Mouse (Mus musculus): ENCODE measurements around the gene Shisa6. TPM values are rescaled to one million over a fixed set of nuclear protein-coding genes. Genes with fewer than 3 reads are reported as not detected.

Gene Shisa6
- polyA plus RNA-seq, 2 experiments = 0.59 to 1.1 TPM

DNA sequence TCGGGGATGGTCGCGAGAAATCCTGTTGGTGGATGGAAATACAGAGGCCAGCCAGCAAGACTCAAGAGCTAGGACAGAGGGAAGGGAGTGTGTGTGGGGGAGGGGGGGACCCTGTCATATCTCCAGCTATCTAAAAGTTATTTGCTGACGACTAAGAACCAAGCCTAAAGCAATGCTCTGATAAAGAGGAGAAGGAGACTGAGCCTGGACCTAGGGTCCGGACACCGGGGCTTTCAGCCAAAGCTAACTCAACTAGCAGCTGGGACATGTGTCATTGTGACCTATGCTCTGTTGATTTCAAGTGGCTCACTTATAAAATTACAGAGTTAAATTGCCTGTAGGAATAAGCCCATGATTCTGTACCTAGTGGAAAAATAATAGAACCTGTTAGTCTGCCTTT is 6.4 kb downstream of the Shisa6 start:
- WGBS = 87% methylated on average over 6 of the region's 6 CpGs
- H3K27ac ChIP-seq (replicated peaks; ENCODE audit: low read depth, low read length) = no peak overlapping the region
- no peaks in the 10 kb centered on the region for H3K4me1 ChIP-seq (ENCODE audit: control insufficient read depth, insufficient read depth, low read length)
- DNase-seq (ENCODE audit: low spot score) (no peak), ATAC-seq (ENCODE audit: low FRiP score, low read depth) (no peak)
- H3K4me3 ChIP-seq (replicated peaks; ENCODE audit: low read length) = no peak overlapping the region
- no peak overlapping the region for H3K9ac ChIP-seq (ENCODE audit: low read depth, low read length, severe bottlenecking)
- peaks cover 29% of the 10 kb centered on the region for H3K27me3 ChIP-seq (ENCODE audit: control insufficient read depth, insufficient read depth, low read length)
- no peaks in the 10 kb centered on the region for H3K36me3 ChIP-seq (ENCODE audit: control insufficient read depth, insufficient read depth, low read length)
- no peak overlapping the region for H3K4me2 ChIP-seq (replicated peaks; ENCODE audit: low read depth, low read length, severe bottlenecking)
- no peak for TF ChIP-seq POLR2A (IDR thresholded peaks at IDR 0.05; ENCODE audit: borderline replicate concordance, extremely low read depth, insufficient read depth, insufficient read length)
- H3K9me3 ChIP-seq (ENCODE audit: control insufficient read depth, low read length) = no peaks in the 10 kb centered on the region

- DNase-seq (ENCODE audit: low spot score) = no peak
- Histone ChIP-seq H3K4me2 (replicated peaks; ENCODE audit: low read depth, low read length, severe bottlenecking) (no peak overlapping the region), H3K9me3 (ENCODE audit: control insufficient read depth, low read length) (no peaks in the 10 kb centered on the region), H3K36me3 (ENCODE audit: control insufficient read depth, insufficient read depth, low read length) (no peaks in the 10 kb centered on the region), H3K27ac (replicated peaks; ENCODE audit: low read depth, low read length) (no peak overlapping the region), H3K27me3 (ENCODE audit: control insufficient read depth, insufficient read depth, low read length) (no peaks in the 10 kb centered on the region), H3K9ac (ENCODE audit: low read depth, low read length, severe bottlenecking) (no peak overlapping the region), H3K4me1 (ENCODE audit: control insufficient read depth, insufficient read depth, low read length) (no peaks in the 10 kb centered on the region), H3K4me3 (replicated peaks; ENCODE audit: low read length) (no peak overlapping the region)
- WGBS = 73% methylated on average over 5 of the region's 5 CpGs
- ATAC-seq (ENCODE audit: low FRiP score, low read depth) = no peak
- TF ChIP-seq POLR2A (IDR thresholded peaks at IDR 0.05; ENCODE audit: borderline replicate concordance, extremely low read depth, insufficient read depth, insufficient read length) = no peak
Measured at GRCm38 (mm10) chr11:66514346-66514745, 11.4 kb downstream of the Shisa6 start.

- Histone ChIP-seq H3K4me1 (ENCODE audit: control insufficient read depth, insufficient read depth, low read length) (peaks cover 5% of the 10 kb centered on the region; the same call in 1 of the 2 replicates), H3K27ac (replicated peaks; ENCODE audit: low read depth, low read length) (no peak overlapping the region), H3K4me3 (replicated peaks; ENCODE audit: low read length) (no peak overlapping the region), H3K4me2 (replicated peaks; ENCODE audit: low read depth, low read length, severe bottlenecking) (no peak overlapping the region), H3K27me3 (ENCODE audit: control insufficient read depth, insufficient read depth, low read length) (no peaks in the 10 kb centered on the region), H3K9me3 (ENCODE audit: control insufficient read depth, low read length) (no peaks in the 10 kb centered on the region), H3K9ac (ENCODE audit: low read depth, low read length, severe bottlenecking) (no peak overlapping the region), H3K36me3 (ENCODE audit: control insufficient read depth, insufficient read depth, low read length) (no peaks in the 10 kb centered on the region)
- DNase-seq (ENCODE audit: low spot score) (no peak), ATAC-seq (ENCODE audit: low FRiP score, low read depth) (no peak)
- 65% methylated on average over 2 of the region's 2 CpGs for WGBS
- no peak for TF ChIP-seq POLR2A (IDR thresholded peaks at IDR 0.05; ENCODE audit: borderline replicate concordance, extremely low read depth, insufficient read depth, insufficient read length)
Measured at GRCm38 (mm10) chr11:66500951-66501350, 24.8 kb downstream of the Shisa6 start.

DNA sequence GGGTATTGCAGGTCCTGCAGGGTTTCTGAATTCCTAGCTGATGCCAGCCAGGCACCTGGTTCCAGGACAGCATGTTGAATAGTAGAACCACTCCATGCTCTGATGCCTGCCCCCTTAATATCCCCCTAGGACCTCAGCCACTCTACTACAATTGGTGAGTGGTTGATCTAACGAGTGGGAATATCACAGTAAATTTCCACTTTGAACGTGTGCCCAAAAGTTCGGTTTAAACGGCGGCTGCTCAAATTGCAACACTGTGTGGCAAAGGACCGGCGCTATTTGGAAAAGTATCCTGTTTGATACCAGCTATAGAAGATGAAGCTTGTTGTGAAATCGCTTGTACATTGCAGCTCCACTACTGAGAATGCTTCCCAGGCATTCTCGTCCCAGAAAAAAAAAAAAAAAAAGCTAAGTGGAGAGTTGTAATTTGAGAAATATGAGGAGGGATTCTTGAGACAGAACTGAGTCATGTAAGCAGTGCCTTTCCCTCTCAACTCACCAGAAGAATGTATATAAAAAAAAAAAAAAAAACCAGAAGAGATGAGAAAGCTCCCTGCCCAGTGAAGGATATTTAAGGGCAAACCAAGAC is 26.8 kb downstream of the Shisa6 start:
- no peak for ATAC-seq (ENCODE audit: low FRiP score, low read depth)
- 56% methylated on average over 9 of the region's 9 CpGs for WGBS
- no peak for DNase-seq (ENCODE audit: low spot score)
- Histone ChIP-seq H3K9me3 (ENCODE audit: control insufficient read depth, low read length) (no peaks in the 10 kb centered on the region), H3K4me1 (ENCODE audit: control insufficient read depth, insufficient read depth, low read length) (peaks cover 5% of the 10 kb centered on the region; the same call in 1 of the 2 replicates), H3K27me3 (ENCODE audit: control insufficient read depth, insufficient read depth, low read length) (no peaks in the 10 kb centered on the region), H3K9ac (ENCODE audit: low read depth, low read length, severe bottlenecking) (no peak overlapping the region), H3K4me3 (replicated peaks; ENCODE audit: low read length) (no peak overlapping the region), H3K4me2 (replicated peaks; ENCODE audit: low read depth, low read length, severe bottlenecking) (no peak overlapping the region), H3K36me3 (ENCODE audit: control insufficient read depth, insufficient read depth, low read length) (no peaks in the 10 kb centered on the region), H3K27ac (replicated peaks; ENCODE audit: low read depth, low read length) (no peak overlapping the region)
- TF ChIP-seq POLR2A (IDR thresholded peaks at IDR 0.05; ENCODE audit: borderline replicate concordance, extremely low read depth, insufficient read depth, insufficient read length) = no peak

DNA sequence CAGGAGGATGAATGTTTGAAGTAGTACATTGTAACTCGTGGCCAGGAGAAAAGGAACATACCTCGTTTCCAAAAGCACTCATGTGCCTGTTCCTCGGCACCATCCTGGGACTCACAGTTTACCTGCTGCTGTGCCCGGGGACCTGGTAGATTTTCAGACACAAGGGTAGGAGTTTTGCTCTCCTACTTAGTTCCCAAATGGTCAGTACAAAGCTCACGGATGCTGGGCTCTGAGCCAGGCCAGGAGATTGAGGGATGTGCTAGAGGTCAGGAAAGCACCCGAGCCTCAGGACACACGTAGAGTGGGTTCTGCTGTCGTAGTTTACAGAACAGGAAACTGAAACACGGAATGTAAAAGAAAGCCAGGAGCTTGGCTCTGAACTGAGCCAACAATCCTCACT is 29.5 kb downstream of the Shisa6 start:
- Histone ChIP-seq H3K9me3 (ENCODE audit: control insufficient read depth, low read length) (no peaks in the 10 kb centered on the region), H3K4me2 (replicated peaks; ENCODE audit: low read depth, low read length, severe bottlenecking) (no peak overlapping the region), H3K4me1 (ENCODE audit: control insufficient read depth, insufficient read depth, low read length) (peaks cover 5% of the 10 kb centered on the region; the same call in 1 of the 2 replicates), H3K9ac (ENCODE audit: low read depth, low read length, severe bottlenecking) (no peak overlapping the region), H3K36me3 (ENCODE audit: control insufficient read depth, insufficient read depth, low read length) (no peaks in the 10 kb centered on the region), H3K27me3 (ENCODE audit: control insufficient read depth, insufficient read depth, low read length) (no peaks in the 10 kb centered on the region), H3K4me3 (replicated peaks; ENCODE audit: low read length) (no peak overlapping the region), H3K27ac (replicated peaks; ENCODE audit: low read depth, low read length) (no peak overlapping the region)
- DNase-seq (ENCODE audit: low spot score) = no peak
- 76% methylated on average over 9 of the region's 9 CpGs for WGBS
- TF ChIP-seq POLR2A (IDR thresholded peaks at IDR 0.05; ENCODE audit: borderline replicate concordance, extremely low read depth, insufficient read depth, insufficient read length) = no peak
- ATAC-seq (ENCODE audit: low FRiP score, low read depth) = no peak
